Mouse (Mus musculus) hindbrain, postnatal 0 days (tissue): ENCODE data around the gene Cisd1. TPM values are rescaled to one million over a fixed set of nuclear protein-coding genes. Genes with fewer than 3 reads are reported as not detected.

Experiments used
- ATAC-seq: fragments of 200-750 bp; cut with Nextera tagmentation; 2 replicates; pipeline ENCODE4 v1.8.0; 2017; ENCODE audit warnings: mild to moderate bottlenecking, moderate TSS enrichment, moderate library complexity
- DNase-seq: peaks from one replicate; pipeline ENCODE4 v3.0.0-alpha.2; 2015; ENCODE audit warnings: low spot score
- H3K27ac ChIP-seq: fragments of 300-500 bp; sonication (generic); 2 replicates; pipeline ENCODE4 v1.5.1; 2014; ENCODE audit warnings: mild to moderate bottlenecking
- H3K27me3 ChIP-seq: fragments of 300-500 bp; sonication (generic); 2 replicates; pipeline ENCODE4 v1.6.1; 2014; ENCODE audit warnings: low read length, mixed read lengths; ENCODE audit not compliant: insufficient read depth
- H3K36me3 ChIP-seq: fragments of 300-500 bp; sonication (generic); 2 replicates; pipeline ENCODE4 v1.6.1; 2014; ENCODE audit warnings: low read length, mixed read lengths; ENCODE audit not compliant: insufficient read depth
- H3K4me1 ChIP-seq: fragments of 300-500 bp; sonication (generic); 2 replicates; pipeline ENCODE4 v1.6.1; 2014; ENCODE audit warnings: antibody characterized with exemption, low read length, mixed read lengths; ENCODE audit not compliant: insufficient read depth
- H3K4me2 ChIP-seq: fragments of 300-500 bp; sonication (generic); 2 replicates; pipeline ENCODE4 v1.6.1; 2014; ENCODE audit warnings: low read depth, mild to moderate bottlenecking, low read length, moderate library complexity, mixed read lengths
- H3K4me3 ChIP-seq: fragments of 300-500 bp; sonication (generic); 2 replicates; pipeline ENCODE4 v1.5.1; 2014; ENCODE audit warnings: low read length
- H3K9ac ChIP-seq: fragments of 300-500 bp; sonication (generic); replicated peaks from 2 replicates; pipeline ENCODE4 v1.6.1; 2014; ENCODE audit warnings: mild to moderate bottlenecking, low read length, moderate library complexity, mixed read lengths
- H3K9me3 ChIP-seq: fragments of 300-500 bp; sonication (generic); 2 replicates; pipeline ENCODE4 v1.6.1; 2016; ENCODE audit warnings: low read length, mixed read lengths
- CTCF ChIP-seq: IDR thresholded peaks from 2 replicates; pipeline ENCODE4 v1.5.1; 2016; ENCODE audit warnings: antibody characterized with exemption, control low read depth, low read depth
- WGBS: fragments of 180-500 bp; shearing (Covaris S2); extraction: QIAGEN DNeasy Blood & Tissue Kit; methylation state at CpG from one replicate; pipeline ENCODE4 v1.1.7; 2014; 5-methylcytosine and 5-hydroxymethylcytosine counted together
- polyA plus RNA-seq: library from polyadenylated mRNA; unstranded; fragments of >200 nt; fragmentation: Nextera tagmentation; extraction: Ambion mirVana; gene quantifications from 2 replicates; pipeline ENCODE4 v1.2.1, GENCODE M21; 2015
- total RNA-seq: library from RNA; depleted of rRNA; stranded (reverse); fragments of >200 nt; gene quantifications from 2 replicates; pipeline ENCODE4 v1.2.3, GENCODE M21; 2014

The Cisd1 gene
- total and polyA plus RNA-seq, 2 experiments from 2014 or later, result 108 to 388 TPM

GRCm38 (mm10) chr10:71328870-71329269, 15.9 kb downstream of the Cisd1 start:
- Histone ChIP-seq H3K36me3 (peaks cover 15% of the 10 kb centered on the region; the same call in 1 of the 2 replicates), H3K4me3 (no peak overlapping the region), H3K4me2 (no peak overlapping the region), H3K9ac (no peak overlapping the region), H3K27me3 (no peaks in the 10 kb centered on the region), H3K27ac (no peak overlapping the region), H3K4me1 (no peaks in the 10 kb centered on the region), H3K9me3 (no peaks in the 10 kb centered on the region)
- WGBS, result 84% methylated on average over 5 of the region's 5 CpGs
- ATAC-seq (no peak), DNase-seq (no peak)
- no peak for TF ChIP-seq CTCF

- Histone ChIP-seq H3K9ac (no peak overlapping the region), H3K4me1 (no peaks in the 10 kb centered on the region), H3K27ac (no peak overlapping the region), H3K27me3 (no peaks in the 10 kb centered on the region), H3K4me3 (no peak overlapping the region), H3K9me3 (no peaks in the 10 kb centered on the region), H3K4me2 (no peak overlapping the region), H3K36me3 (peaks cover 14% of the 10 kb centered on the region; the same call in 1 of the 2 replicates)
- DNase-seq, result no peak
- TF ChIP-seq CTCF, result no peak
- ATAC-seq, result no peak
- 86% methylated on average over 6 of the region's 6 CpGs for WGBS
These were observed 16.4 kb downstream of the Cisd1 start for GRCm38 (mm10) chr10:71328382-71328781.

- DNase-seq (no peak), ATAC-seq (no peak)
- Histone ChIP-seq H3K36me3 (peaks cover 14% of the 10 kb centered on the region; the same call in 1 of the 2 replicates), H3K27ac (no peak overlapping the region), H3K27me3 (no peaks in the 10 kb centered on the region), H3K4me3 (no peak overlapping the region), H3K4me2 (no peak overlapping the region), H3K9ac (no peak overlapping the region), H3K9me3 (no peaks in the 10 kb centered on the region), H3K4me1 (no peaks in the 10 kb centered on the region)
- TF ChIP-seq CTCF, result no peak
- 71% methylated on average over 10 of the region's 10 CpGs for WGBS
These were observed 17.4 kb downstream of the Cisd1 start for GRCm38 (mm10) chr10:71327386-71327785.

GRCm38 (mm10) chr10:71326789-71327188, 18.0 kb downstream of the Cisd1 start:
- Histone ChIP-seq H3K36me3 (peaks cover 14% of the 10 kb centered on the region; the same call in 1 of the 2 replicates), H3K4me1 (no peaks in the 10 kb centered on the region), H3K4me3 (no peak overlapping the region), H3K9ac (no peak overlapping the region), H3K9me3 (no peaks in the 10 kb centered on the region), H3K27me3 (no peaks in the 10 kb centered on the region), H3K27ac (no peak overlapping the region), H3K4me2 (no peak overlapping the region)
- WGBS, result 11% methylated on average over 7 of the region's 7 CpGs
- ATAC-seq (peak; percentile 49; the same call in 1 of the 2 replicates), DNase-seq (peak; percentile 87)
- TF ChIP-seq CTCF, result peak; percentile 96

GRCm38 (mm10) chr10:71326123-71326522, 18.6 kb downstream of the Cisd1 start:
- H3K4me2 ChIP-seq, result no peak overlapping the region
- no peaks in the 10 kb centered on the region for H3K4me1 ChIP-seq
- H3K27me3 ChIP-seq, result no peaks in the 10 kb centered on the region
- no peak for DNase-seq
- ATAC-seq, result no peak
- no peak overlapping the region for H3K4me3 ChIP-seq
- H3K36me3 ChIP-seq, result peaks cover 14% of the 10 kb centered on the region; the same call in 1 of the 2 replicates
- WGBS, result 78% methylated on average over 7 of the region's 7 CpGs
- H3K9ac ChIP-seq, result no peak overlapping the region
- no peak overlapping the region for H3K27ac ChIP-seq
- no peaks in the 10 kb centered on the region for H3K9me3 ChIP-seq
- TF ChIP-seq CTCF, result no peak

GRCm38 (mm10) chr10:71323669-71324068, 21.1 kb downstream of the Cisd1 start:
- Histone ChIP-seq H3K27me3 (no peaks in the 10 kb centered on the region), H3K36me3 (no peaks in the 10 kb centered on the region), H3K9ac (no peak overlapping the region), H3K4me2 (no peak overlapping the region), H3K9me3 (no peaks in the 10 kb centered on the region), H3K4me1 (no peaks in the 10 kb centered on the region), H3K27ac (no peak overlapping the region), H3K4me3 (no peak overlapping the region)
- 87% methylated on average over 8 of the region's 8 CpGs for WGBS
- DNase-seq (no peak), ATAC-seq (no peak)
- TF ChIP-seq CTCF, result no peak

GRCm38 (mm10) chr10:71316497-71316896, 28.3 kb downstream of the Cisd1 start:
- Histone ChIP-seq H3K4me1 (no peaks in the 10 kb centered on the region), H3K36me3 (no peaks in the 10 kb centered on the region), H3K9me3 (no peaks in the 10 kb centered on the region), H3K4me2 (0 out of 2 replicates have a peak overlapping the region, but pooled peaks have one; percentile 5), H3K9ac (no peak overlapping the region), H3K4me3 (no peak overlapping the region), H3K27me3 (no peaks in the 10 kb centered on the region), H3K27ac (no peak overlapping the region)
- ATAC-seq (no peak), DNase-seq (no peak)
- TF ChIP-seq CTCF, result no peak
- 48% methylated on average over 7 of the region's 7 CpGs for WGBS
